Mouse (Mus musculus) megakaryocyte, embryonic 14.5 days (primary cell): ENCODE results near the gene Gjd3. TPM values are rescaled to one million over a fixed set of nuclear protein-coding genes. Genes with fewer than 3 reads are reported as not detected.

Source experiments
- H3K27me3 ChIP-seq: replicated peaks from 2 replicates; pipeline ENCODE3; 2012; ENCODE audit warnings: inconsistent platforms
- H3K36me3 ChIP-seq: replicated peaks from 2 replicates; pipeline ENCODE3; 2012; ENCODE audit warnings: low read length, inconsistent platforms, mixed read lengths
- H3K4me1 ChIP-seq: 2 replicates; pipeline ENCODE4 v1.6.1; 2012; ENCODE audit warnings: inconsistent platforms
- H3K4me3 ChIP-seq: replicated peaks from 2 replicates; pipeline ENCODE3; 2012; ENCODE audit warnings: moderate library complexity, mild to moderate bottlenecking, inconsistent platforms
- H3K9me3 ChIP-seq: 2 replicates; pipeline ENCODE4 v1.6.1; 2012; ENCODE audit warnings: inconsistent platforms
- FLI1 ChIP-seq: IDR thresholded peaks from 2 replicates; pipeline ENCODE4 v1.6.1; 2012; ENCODE audit warnings: low read length, inconsistent platforms, mixed read lengths
- GATA1 ChIP-seq: IDR thresholded peaks from 3 replicates; pipeline ENCODE4 v1.6.1; 2012; ENCODE audit warnings: mixed read lengths, low read length, inconsistent platforms, borderline replicate concordance
- polyA plus RNA-seq: library from polyadenylated mRNA; stranded (reverse); fragments of >175 nt; gene quantifications from 2 replicates; pipeline ENCODE4 v1.2.3, GENCODE M21; 2012; ENCODE audit warnings: low replicate concordance; ENCODE audit not compliant: insufficient read depth

The Gjd3 gene
- polyA plus RNA-seq, 1 experiment = not detected

DNA sequence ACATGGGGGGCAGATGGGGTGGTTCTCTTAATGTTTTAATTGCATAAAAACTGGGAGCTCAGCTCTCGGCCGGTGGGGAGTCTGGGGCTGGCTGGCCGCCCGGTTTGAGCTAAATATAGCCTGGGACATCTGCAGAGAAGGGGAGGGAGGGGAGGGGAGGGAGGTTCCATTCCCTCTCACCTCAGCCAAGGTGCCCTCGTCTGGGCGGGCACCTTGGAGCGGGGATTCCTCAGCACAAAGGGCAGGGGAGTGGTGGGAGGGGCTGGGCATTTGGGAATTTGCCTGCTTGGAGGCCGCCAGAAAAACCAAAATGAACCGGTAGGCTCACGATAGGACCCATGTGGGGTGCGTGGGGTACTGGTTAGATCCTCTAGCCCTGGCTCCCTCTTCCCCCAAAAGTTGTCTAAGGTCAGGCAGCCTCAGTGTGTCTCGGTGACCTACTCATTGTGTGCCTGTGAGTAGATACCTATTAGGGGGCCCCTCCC is 41.4 kb downstream of the Gjd3 start:
- no peaks in the 10 kb centered on the region for H3K36me3 ChIP-seq
- H3K4me3 ChIP-seq = peak overlapping the region; percentile 93
- peaks cover 92% of the 10 kb centered on the region for H3K4me1 ChIP-seq
- peaks cover 99% of the 10 kb centered on the region for H3K27me3 ChIP-seq
- no peak for TF ChIP-seq GATA1
- TF ChIP-seq FLI1 = no peak
- no peaks in the 10 kb centered on the region for H3K9me3 ChIP-seq

DNA sequence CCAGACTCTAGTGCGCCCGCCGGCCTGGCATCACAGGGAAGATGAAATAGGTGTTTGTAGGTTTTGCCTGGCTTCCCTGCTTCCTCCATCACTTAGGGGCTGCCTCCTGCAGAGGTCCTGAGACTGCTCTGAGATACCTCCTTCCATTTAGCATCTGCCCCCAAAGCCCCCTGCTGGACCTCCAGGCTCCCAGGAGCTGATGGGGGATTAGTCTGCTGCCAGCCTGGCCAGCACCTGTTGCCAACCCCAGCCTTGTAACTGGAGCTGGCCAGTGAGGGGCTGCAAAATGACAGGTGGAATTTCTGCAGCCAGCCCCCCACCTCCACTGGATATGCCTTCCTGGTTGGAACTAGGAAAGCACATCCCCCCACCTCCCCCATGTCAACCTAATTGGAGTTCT is 42.0 kb downstream of the Gjd3 start:
- Histone ChIP-seq H3K4me1 (peaks cover 97% of the 10 kb centered on the region), H3K4me3 (peak overlapping the region; percentile 93), H3K9me3 (no peaks in the 10 kb centered on the region), H3K27me3 (peaks cover 100% of the 10 kb centered on the region), H3K36me3 (no peaks in the 10 kb centered on the region)
- TF ChIP-seq GATA1 = no peak
- TF ChIP-seq FLI1 = no peak

DNA sequence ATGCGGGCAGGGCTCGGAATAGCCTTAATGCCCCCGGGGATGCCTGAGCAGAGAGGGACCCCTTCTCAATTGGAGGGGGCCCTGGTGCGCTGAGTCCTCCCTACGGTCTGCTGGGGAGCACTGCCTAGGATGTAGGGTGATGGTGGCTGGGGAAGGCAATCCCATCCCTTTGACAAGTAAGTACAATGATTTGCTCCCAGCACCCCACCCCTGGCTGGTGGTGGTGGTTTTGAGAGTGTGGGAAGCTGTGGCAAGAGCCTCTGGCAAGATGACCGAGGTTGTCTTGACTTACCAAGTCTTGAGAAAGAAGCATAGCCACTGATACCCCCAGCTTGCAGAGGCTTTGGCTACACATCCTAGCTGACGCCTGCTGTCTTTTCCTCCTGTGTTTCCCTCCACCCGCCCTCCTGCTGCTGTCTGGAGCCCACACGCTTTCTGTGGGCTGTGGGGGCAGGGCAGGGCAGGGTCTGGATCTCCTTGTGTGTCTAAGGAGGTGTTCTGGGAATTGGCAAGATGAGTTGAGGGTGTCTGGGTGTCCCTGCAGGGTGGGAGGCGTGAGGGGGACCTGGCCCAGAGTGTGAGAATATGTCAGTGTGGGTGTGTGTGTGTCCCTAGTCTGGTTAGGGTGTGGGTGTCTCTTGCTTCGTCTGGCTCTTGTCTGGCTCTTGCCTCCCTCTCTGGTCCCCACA is 42.7 kb downstream of the Gjd3 start:
- H3K4me1 ChIP-seq = peaks cover 93% of the 10 kb centered on the region

DNA sequence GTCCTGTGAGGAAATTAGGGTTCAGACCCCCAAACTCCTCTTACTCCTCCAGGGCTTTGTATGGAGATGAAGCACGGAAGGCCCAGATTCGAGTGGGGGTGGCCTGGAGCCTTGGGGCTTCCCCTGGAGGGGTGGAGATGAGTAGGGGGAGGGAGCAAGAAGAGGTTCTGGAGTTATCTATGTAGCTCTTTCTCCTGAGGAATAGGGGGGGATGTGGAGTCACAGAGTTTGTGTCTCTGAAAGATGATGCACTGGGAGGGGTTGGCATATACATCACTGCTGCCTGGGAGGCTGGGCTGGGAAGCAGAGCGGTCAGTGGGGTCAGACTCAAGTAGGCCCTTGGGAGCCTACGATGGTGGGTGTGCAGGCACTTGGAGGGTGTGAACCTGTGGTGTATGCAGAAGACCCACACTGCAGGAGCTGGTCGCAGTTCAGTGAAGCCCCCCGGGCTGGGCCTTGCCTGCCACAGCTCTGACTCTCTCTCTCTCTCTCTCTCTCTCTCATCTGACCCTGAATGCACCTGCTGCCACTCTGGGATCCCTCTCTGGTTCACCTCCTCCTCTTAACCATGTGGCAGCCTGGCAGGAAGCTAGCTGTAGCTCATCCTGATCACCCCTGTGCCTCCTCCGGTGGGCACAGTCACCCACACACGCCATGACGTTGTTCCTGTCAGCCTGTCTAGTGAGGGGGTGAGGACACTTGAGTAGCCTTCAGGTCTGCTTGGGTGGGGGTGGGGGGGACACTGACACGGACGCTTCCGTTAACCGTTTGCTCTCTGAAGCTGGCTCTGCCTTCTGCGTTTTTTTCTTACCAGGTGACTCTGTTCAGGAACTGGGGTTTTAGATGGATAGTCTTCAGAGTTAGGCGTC is 43.5 kb downstream of the Gjd3 start:
- TF ChIP-seq FLI1 (no peak), GATA1 (no peak)
- peaks cover 86% of the 10 kb centered on the region for H3K4me1 ChIP-seq
- peaks cover 97% of the 10 kb centered on the region for H3K27me3 ChIP-seq
- H3K36me3 ChIP-seq = no peaks in the 10 kb centered on the region
- peak overlapping the region; percentile 93 for H3K4me3 ChIP-seq
- peaks cover 7% of the 10 kb centered on the region for H3K9me3 ChIP-seq

More for the DNA sequence above, 42.7 kb downstream of the Gjd3 start:
- H3K36me3 ChIP-seq = no peaks in the 10 kb centered on the region
- TF ChIP-seq FLI1 (no peak), GATA1 (no peak)
- H3K9me3 ChIP-seq = peaks cover 4% of the 10 kb centered on the region
- peaks cover 98% of the 10 kb centered on the region for H3K27me3 ChIP-seq
- H3K4me3 ChIP-seq = peak overlapping the region; percentile 93

DNA sequence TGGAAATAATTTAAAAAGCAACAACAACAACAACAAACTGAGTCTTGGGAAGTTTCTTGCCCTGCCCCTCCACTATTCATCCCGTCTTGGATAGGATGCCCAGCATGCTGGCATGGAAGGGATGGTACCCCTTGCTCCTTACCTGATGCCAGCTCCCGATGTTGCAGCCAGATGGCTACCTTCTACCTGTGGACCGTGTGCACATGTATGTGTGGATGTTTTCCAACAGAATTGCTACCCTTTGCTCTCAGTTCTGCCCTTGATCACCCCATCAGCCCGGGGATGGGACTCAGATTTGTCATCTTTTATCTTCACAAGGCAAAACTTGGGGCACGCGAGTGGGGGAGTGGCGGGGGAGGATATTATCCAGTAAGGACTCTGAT is 44.1 kb downstream of the Gjd3 start:
- H3K9me3 ChIP-seq = peaks cover 11% of the 10 kb centered on the region
- H3K4me1 ChIP-seq = peaks cover 82% of the 10 kb centered on the region
- peak overlapping the region; percentile 93 for H3K4me3 ChIP-seq
- no peaks in the 10 kb centered on the region for H3K36me3 ChIP-seq
- TF ChIP-seq FLI1 = no peak
- TF ChIP-seq GATA1 = no peak
- H3K27me3 ChIP-seq = peaks cover 96% of the 10 kb centered on the region

DNA sequence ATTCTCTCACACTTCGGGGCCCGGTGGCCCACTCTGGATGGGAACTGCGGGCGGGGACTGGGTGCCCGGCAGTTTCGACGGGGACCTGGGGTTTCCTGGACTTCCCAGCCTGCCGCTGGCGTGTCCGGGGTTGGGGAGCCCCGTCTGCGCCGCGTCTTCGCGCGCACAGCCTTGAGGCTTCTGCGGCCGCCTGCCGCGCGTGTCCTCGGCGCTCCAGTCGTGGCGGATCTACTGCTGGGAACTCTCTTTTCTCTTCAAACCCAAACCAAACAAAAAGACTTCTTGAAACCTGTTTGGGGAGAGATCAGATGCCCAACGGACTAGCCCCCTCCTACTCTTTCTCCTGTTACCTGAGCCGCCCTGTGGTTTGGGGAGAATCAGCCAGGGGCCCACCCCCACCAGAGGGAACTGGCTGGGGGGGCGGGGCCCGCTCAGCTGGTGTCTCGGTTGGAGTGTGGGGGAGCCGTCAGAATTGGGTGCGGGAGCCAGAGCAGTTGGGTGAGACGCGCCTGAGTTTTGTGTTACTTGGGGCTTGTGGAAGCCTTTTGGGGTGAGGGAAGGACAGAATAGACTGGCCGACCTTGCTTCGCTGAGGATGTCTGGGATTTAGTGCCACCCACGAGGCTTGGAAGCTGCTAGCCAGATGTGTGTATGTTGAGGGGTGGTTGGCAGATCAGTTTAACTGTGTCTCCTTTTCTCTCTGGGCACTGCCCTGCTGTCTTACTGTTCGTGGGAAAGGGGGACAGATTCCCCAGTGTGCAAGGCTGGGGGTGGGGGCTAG is 44.7 kb downstream of the Gjd3 start:
- H3K27me3 ChIP-seq = peaks cover 96% of the 10 kb centered on the region
- peaks cover 82% of the 10 kb centered on the region for H3K4me1 ChIP-seq
- H3K4me3 ChIP-seq = peak overlapping the region; percentile 93
- H3K36me3 ChIP-seq = no peaks in the 10 kb centered on the region
- no peak for TF ChIP-seq FLI1
- TF ChIP-seq GATA1 = no peak
- peaks cover 11% of the 10 kb centered on the region for H3K9me3 ChIP-seq

DNA sequence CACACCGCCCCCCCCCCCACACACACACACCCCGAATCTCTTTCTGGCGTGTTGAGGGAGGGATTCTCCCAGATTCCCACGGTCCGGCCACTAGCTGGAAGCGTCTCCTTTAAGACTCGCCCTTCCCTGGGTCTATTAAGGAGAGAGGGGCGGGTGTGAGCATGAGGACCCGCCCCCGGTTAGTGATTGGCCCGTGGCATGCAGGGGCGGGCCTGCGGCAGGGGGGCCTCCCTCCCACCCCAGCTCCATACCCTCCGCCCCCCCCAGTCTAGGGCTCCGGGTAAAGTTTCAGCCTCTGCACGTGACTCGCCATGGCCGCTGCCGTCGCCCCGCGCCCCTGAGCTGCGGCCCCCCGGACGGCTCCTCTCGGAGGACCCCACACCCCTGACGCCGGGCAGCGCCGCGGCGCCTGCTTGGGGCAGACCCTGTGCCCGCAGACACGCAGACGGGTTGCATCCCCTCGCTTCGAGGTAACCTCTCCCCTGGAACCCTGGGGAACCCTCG is 45.4 kb downstream of the Gjd3 start:
- TF ChIP-seq FLI1 (no peak), GATA1 (no peak)
- Histone ChIP-seq H3K36me3 (no peaks in the 10 kb centered on the region), H3K9me3 (peaks cover 11% of the 10 kb centered on the region), H3K4me1 (peaks cover 82% of the 10 kb centered on the region), H3K27me3 (peaks cover 96% of the 10 kb centered on the region), H3K4me3 (peak overlapping the region; percentile 93)

DNA sequence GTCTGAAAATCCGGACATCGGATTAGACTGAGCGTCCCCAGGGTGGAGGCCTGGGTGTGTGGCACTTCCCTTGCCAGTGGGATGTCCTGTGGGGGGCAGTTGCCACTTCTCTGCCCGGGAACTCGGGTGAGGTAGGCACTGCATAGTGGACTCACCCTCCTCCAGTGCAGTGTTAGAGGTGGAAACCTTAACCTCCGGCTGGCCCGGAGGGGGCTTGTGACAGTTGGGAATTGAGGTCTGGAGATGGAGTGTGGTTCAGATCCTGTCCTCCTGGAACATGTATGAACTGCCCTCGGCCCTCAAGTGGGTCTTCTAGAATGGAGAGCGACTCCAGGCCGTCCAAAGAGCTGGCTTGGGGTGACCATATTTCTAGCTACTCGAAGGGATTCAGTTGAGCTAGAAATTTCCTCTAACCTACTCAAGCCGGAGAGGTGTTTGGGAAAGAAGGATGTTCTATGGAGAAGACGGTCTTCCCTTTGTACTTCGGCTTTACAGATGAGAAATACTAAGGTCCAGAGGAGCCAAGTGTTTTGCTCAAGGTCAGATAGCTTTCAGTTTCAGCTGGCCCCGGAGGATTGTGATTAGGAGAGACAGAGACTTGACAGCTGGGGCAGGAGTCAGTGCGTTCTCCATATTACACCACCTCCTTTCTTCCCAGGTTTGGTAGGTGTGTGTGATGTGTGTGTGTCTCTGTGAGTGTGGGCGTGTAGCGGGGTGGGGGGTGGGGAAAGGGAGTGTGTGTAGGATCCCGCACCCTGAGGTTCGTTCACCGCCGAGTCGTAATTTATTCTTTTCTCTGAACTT is 46.0 kb downstream of the Gjd3 start:
- H3K36me3 ChIP-seq = no peaks in the 10 kb centered on the region
- H3K4me1 ChIP-seq = peaks cover 82% of the 10 kb centered on the region
- H3K9me3 ChIP-seq = peaks cover 11% of the 10 kb centered on the region
- H3K27me3 ChIP-seq = peaks cover 95% of the 10 kb centered on the region
- TF ChIP-seq FLI1 = no peak
- peak overlapping the region; percentile 93 for H3K4me3 ChIP-seq

DNA sequence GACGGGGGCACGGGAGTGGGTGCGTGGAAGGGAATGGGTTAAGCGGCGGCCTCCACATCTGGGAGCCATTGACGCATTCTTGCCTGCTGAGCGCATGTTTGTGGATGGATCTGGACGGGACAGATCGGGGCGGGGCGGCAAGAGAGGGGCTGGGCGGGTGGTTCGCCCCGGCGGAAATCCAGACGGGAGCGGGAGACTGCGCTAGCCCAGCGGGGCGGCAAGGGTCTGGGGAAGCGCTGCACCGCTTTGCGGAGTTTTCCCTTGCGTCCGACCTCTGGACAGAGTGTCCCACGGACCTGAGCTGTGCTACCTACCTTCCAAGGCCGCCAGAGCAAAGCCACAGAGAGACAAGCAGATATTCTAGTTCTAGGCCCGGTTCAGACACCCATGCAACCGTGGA is 46.6 kb downstream of the Gjd3 start:
- TF ChIP-seq GATA1 (no peak), FLI1 (no peak)
- no peak overlapping the region for H3K4me3 ChIP-seq
- peaks cover 82% of the 10 kb centered on the region for H3K4me1 ChIP-seq
- H3K9me3 ChIP-seq = peaks cover 11% of the 10 kb centered on the region
- no peaks in the 10 kb centered on the region for H3K36me3 ChIP-seq
- peaks cover 95% of the 10 kb centered on the region for H3K27me3 ChIP-seq
